Mouse (Mus musculus) erythroblast, embryonic 14.5 days (primary cell): ENCODE measurements around the gene Pcp2. TPM values are rescaled to one million over a fixed set of nuclear protein-coding genes. Genes with fewer than 3 reads are reported as not detected.
A peak's percentile ranks its signal among the peaks of the same experiment; 100 is the strongest.
"Not testable (repeated sequence)": the region's sequence is repeated elsewhere in the genome, so short reads cannot be mapped to it uniquely, and the experiment has no call there.

Experiments used
- H3K27me3 ChIP-seq: 2 replicates; pipeline ENCODE4 v1.6.1; 2012; ENCODE audit warnings: inconsistent platforms; ENCODE audit not compliant: control insufficient read depth
- H3K36me3 ChIP-seq: 2 replicates; pipeline ENCODE4 v1.6.1; 2012; ENCODE audit warnings: mild to moderate bottlenecking, inconsistent platforms; ENCODE audit not compliant: control insufficient read depth
- H3K4me1 ChIP-seq: 2 replicates; pipeline ENCODE4 v1.6.1; 2012; ENCODE audit warnings: inconsistent platforms; ENCODE audit not compliant: control insufficient read depth
- H3K4me3 ChIP-seq: replicated peaks from 2 replicates; pipeline ENCODE3; 2012; ENCODE audit warnings: moderate library complexity, mild to moderate bottlenecking, inconsistent platforms
- H3K9me3 ChIP-seq: 2 replicates; pipeline ENCODE4 v1.6.1; 2012; ENCODE audit warnings: low read length, inconsistent platforms, mixed read lengths; ENCODE audit not compliant: control insufficient read depth
- GATA1 ChIP-seq: IDR thresholded peaks from 2 replicates; pipeline ENCODE4 v1.6.1; 2012; ENCODE audit warnings: low read length, inconsistent platforms, mixed read lengths
- TAL1 ChIP-seq: IDR thresholded peaks from 3 replicates; pipeline ENCODE4 v1.6.1; 2012; ENCODE audit warnings: low read length, inconsistent platforms, mixed read lengths
- polyA plus RNA-seq: library from polyadenylated mRNA; stranded (reverse); fragments of >175 nt; gene quantifications from 2 replicates; pipeline ENCODE4 v1.2.3, GENCODE M21; 2012

The Pcp2 gene
- polyA plus RNA-seq, 1 experiment, result not detected

- Histone ChIP-seq H3K9me3 (no peaks in the 10 kb centered on the region), H3K36me3 (peaks cover 38% of the 10 kb centered on the region), H3K4me1 (no peaks in the 10 kb centered on the region; the same call in 1 of the 2 replicates), H3K27me3 (no peaks in the 10 kb centered on the region), H3K4me3 (no peak overlapping the region)
- TF ChIP-seq GATA1 (no peak), TAL1 (no peak)
Measured at GRCm38 (mm10) chr8:3600401-3600800, 24.9 kb downstream of the Pcp2 start.

- H3K27me3 ChIP-seq, result no peaks in the 10 kb centered on the region
- TF ChIP-seq TAL1 (no peak), GATA1 (no peak)
- no peak overlapping the region for H3K4me3 ChIP-seq
- no peaks in the 10 kb centered on the region for H3K9me3 ChIP-seq
- no peaks in the 10 kb centered on the region; the same call in 1 of the 2 replicates for H3K4me1 ChIP-seq
- peaks cover 33% of the 10 kb centered on the region for H3K36me3 ChIP-seq
Measured at GRCm38 (mm10) chr8:3599219-3599618, 26.1 kb downstream of the Pcp2 start.

GRCm38 (mm10) chr8:3598054-3598453 lies 27.3 kb downstream of the Pcp2 start:
- peaks cover 22% of the 10 kb centered on the region for H3K36me3 ChIP-seq
- no peaks in the 10 kb centered on the region for H3K9me3 ChIP-seq
- H3K27me3 ChIP-seq, result no peaks in the 10 kb centered on the region
- H3K4me1 ChIP-seq, result peaks cover 3% of the 10 kb centered on the region; the same call in 1 of the 2 replicates
- no peak overlapping the region for H3K4me3 ChIP-seq
- TF ChIP-seq TAL1 (no peak), GATA1 (no peak)

- no peak for TF ChIP-seq GATA1
- Histone ChIP-seq H3K36me3 (peaks cover 6% of the 10 kb centered on the region), H3K27me3 (no peaks in the 10 kb centered on the region), H3K4me1 (peaks cover 3% of the 10 kb centered on the region; the same call in 1 of the 2 replicates), H3K4me3 (no peak overlapping the region), H3K9me3 (no peaks in the 10 kb centered on the region)
Measured at GRCm38 (mm10) chr8:3594466-3594865, 30.9 kb downstream of the Pcp2 start.

- H3K36me3 ChIP-seq, result peaks cover 2% of the 10 kb centered on the region; the same call in 1 of the 2 replicates
- TF ChIP-seq GATA1 (no peak), TAL1 (no peak)
- no peaks in the 10 kb centered on the region for H3K27me3 ChIP-seq
- peaks cover 7% of the 10 kb centered on the region for H3K4me1 ChIP-seq
- H3K9me3 ChIP-seq, result no peaks in the 10 kb centered on the region
- no peak overlapping the region for H3K4me3 ChIP-seq
Measured at GRCm38 (mm10) chr8:3593470-3593869, 31.9 kb downstream of the Pcp2 start.

GRCm38 (mm10) chr8:3588258-3588633 lies 37.1 kb downstream of the Pcp2 start:
- Histone ChIP-seq H3K9me3 (no peaks in the 10 kb centered on the region), H3K4me1 (peaks cover 33% of the 10 kb centered on the region), H3K27me3 (peaks cover 7% of the 10 kb centered on the region), H3K4me3 (peak overlapping the region; percentile 72), H3K36me3 (no peaks in the 10 kb centered on the region)
- no peak for TF ChIP-seq GATA1
- no peak for TF ChIP-seq TAL1

DNA sequence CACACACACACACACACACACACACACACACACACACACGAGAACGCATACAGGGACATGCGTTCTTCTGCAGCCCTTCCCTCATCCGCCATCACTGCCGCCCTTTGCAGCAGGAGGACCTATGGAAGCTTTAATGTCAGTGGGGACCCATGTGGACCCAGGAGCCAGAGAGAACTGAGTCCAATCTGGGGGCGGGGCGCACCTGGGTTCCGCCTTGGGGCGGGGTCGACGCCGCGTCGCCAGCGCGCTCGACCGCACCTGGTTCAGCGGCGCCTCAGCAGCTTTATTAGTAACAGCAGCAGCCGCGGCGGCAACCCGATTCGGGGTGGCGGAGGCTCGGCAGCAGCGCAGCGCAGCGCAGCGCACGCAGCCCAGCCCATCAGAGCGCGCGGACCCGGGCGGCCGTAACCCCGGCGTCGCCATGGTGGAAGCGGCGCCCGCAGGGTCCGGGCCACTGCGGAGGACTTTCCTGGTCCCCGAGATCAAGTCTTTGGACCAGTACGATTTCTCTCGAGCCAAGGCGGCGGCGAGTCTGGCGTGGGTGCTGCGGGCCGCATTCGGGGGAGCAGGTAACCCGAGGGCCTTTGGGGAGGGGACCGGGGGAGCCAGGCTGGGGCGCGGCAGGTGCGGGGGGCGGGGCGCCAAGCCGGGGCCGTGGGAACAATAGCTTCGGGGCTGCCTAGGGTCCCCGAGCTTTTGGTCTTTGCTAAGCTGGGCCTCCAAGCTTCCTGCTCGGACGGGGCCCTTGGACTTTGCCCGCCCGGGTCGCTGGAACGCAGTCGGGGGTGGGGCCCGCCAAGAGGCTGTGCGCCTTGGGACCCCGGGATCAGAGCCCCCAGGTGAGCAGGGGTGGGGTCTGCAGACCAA lies 37.7 kb downstream of the Pcp2 start:
- Histone ChIP-seq H3K27me3 (peaks cover 7% of the 10 kb centered on the region), H3K36me3 (no peaks in the 10 kb centered on the region), H3K4me3 (peak overlapping the region; percentile 72), H3K9me3 (no peaks in the 10 kb centered on the region), H3K4me1 (peaks cover 33% of the 10 kb centered on the region)
- no peak for TF ChIP-seq TAL1
- no peak for TF ChIP-seq GATA1

DNA sequence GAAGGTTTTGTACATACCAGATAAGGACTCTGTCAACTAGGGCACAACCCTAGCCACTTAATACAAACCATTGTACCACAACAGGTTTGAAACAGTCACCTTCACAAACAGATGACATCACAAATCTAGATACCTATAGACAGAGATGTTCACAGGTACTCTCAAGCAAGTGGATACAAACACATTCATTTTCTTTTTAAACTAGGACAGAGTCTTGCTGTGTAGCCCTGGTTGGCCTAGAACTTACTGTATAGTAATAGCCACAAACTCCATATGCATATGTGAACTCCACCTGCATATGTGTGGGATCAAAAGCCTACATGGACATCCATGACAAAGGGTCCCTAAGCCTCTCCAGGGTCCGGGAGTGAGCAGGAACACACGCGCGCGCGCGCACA lies 38.4 kb downstream of the Pcp2 start, which contains the start of gene Camsap3:
TSS of gene Camsap3 (plus strand) at position 301 of the 398 bp plus-strand sequence.
- Histone ChIP-seq H3K36me3 (no peaks in the 10 kb centered on the region), H3K4me1 (peaks cover 33% of the 10 kb centered on the region), H3K9me3 (no peaks in the 10 kb centered on the region), H3K4me3 (peak within 1 kb of the TSS; percentile 72), H3K27me3 (peaks cover 7% of the 10 kb centered on the region)
- TF ChIP-seq TAL1 (no peak), GATA1 (no peak)

GRCm38 (mm10) chr8:3586452-3586851 lies 38.9 kb downstream of the Pcp2 start:
- TF ChIP-seq TAL1, result peak; percentile 42; the same call in 1 of the 3 replicates
- no peak for TF ChIP-seq GATA1
- Histone ChIP-seq H3K36me3 (no peaks in the 10 kb centered on the region), H3K4me1 (peaks cover 33% of the 10 kb centered on the region)

DNA sequence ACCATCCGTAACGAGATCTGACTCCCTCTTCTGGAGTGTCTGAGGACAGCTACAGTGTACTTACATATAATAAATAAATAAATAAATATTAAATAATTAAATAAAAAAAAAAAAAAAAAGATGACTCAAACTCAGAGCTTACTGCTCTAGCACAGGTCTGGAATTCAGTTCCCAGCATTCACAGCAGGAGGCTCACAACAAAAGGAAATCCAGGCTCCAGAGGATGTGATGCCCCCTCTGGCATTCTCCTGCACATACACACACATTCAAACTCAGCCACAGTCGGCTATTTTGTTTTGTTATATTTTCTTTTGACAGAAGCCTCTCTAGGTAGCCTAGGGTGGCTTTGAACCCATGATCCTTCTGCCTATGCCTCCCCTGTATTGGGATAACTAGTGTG lies 43.4 kb downstream of the Pcp2 start:
- H3K27me3 ChIP-seq, H3K9me3 ChIP-seq, H3K4me3 ChIP-seq, H3K36me3 ChIP-seq: not testable (repeated sequence)
- peaks cover 13% of the 10 kb centered on the region for H3K4me1 ChIP-seq

More at GRCm38 (mm10) chr8:3586452-3586851, 38.9 kb downstream of the Pcp2 start:
- Histone ChIP-seq H3K4me3 (no peak overlapping the region), H3K27me3 (peaks cover 7% of the 10 kb centered on the region), H3K9me3 (no peaks in the 10 kb centered on the region)
